Mouse (Mus musculus): ENCODE measurements around the gene Itgb1.

Gene Itgb1

DNA sequence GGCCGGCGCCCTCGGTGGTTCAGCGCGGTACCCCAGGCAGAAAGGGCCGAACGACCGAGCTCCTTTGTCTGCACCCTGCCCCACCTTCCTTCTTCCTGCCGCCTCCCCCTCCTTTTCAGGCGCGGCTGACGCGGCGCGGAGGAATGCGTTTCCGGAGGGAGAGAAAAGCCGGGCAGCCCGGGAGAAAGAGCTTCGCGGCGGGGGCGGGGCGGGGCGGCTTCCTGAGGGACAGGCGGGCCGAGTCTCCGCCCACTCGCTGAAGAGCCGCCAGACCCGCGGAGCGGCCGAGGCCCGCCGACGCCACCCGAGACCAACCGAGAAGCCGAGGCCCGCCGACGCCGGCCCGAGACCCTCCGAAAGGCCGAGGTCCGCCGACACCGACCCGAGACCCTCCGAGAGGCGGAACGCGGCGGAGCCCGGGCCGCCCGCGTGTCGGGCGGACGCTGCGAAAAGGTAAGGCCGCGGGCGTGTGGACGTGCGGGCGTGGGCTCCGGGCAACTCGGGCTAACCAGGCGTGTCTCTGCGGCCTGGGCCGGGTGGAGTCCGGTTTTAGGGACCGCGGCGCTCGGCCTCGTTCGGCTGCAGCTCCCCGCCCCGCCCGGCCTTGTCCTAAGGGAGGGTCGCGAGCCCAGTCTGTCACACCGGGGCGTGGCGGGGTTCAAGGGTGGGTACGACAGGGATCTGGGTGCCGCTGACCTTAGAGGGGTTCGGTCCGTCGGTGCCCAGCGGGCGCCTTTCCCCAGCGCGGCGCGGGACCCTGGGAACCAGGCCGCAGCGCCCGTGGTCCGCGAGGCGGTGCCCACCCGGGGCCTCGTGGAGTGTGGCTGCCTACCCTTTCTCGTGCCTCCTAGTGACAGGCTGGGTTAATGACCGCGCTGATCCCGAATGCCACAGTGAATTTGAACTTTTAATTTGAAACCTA, at the start of gene Itgb1:
TSS of gene Itgb1 (plus strand) at position 148 of the 922 bp plus-strand sequence.
- peak; percentile 100 for DNase-seq

DNA sequence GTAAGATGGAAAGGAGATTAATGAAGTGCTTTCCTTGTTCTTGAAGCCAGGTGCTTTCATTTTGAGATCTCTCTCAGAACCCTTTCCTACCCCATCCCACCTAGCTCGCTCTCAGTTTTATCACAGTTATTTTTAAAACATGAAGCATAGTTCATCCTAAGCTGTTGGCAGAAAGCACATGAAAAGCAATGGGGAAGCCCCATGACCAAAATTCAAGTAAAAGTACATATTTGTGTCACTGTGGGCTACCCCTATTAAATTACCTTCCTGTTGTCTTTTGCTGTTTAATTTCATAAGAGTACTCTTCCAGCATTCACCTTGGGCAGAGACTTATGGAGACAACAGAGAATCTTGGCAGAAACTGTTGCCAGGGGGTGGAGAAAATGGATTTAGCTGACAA, 42.4 kb upstream of the Itgb1 start:
- no peak for DNase-seq

DNA sequence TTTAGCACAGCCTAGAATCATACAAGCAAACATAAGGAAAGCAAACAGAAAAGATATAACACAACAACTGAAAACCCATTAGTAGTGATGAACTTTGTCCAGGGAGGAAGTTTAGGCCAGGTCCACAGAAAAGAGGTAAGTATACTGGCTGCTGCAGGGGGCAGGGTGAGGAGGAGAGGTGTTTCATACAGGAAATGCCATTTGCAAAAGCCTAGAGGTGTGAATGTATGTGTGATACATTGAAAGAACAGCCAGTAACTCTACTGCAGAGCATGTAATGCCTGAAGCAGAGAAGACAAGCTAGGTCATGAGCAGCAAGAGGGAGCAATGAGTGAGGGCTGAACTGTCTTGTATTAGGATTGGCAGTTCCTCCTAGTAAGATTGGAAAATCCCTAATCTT, 40.0 kb upstream of the Itgb1 start:
- DNase-seq, result no peak

DNA sequence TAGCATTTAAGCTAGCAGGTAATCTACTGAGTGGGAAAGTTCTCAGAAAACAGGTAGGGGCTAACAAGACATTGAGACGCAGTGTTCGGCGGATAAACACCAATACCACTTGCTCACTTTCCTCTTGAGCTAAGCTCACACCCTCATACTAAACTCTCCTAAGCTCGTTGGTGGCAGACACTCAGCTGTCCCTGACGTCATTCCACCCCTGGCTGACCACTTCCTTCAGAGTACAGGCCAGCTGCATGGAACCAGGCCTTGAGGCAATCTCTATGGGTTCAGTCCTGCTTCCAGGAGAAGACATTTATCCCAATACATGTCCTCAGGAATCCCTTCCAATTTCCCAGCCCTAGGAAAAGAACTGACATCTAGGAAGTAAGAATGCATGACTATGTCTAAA, 39.0 kb upstream of the Itgb1 start:
- DNase-seq, result no peak

DNA sequence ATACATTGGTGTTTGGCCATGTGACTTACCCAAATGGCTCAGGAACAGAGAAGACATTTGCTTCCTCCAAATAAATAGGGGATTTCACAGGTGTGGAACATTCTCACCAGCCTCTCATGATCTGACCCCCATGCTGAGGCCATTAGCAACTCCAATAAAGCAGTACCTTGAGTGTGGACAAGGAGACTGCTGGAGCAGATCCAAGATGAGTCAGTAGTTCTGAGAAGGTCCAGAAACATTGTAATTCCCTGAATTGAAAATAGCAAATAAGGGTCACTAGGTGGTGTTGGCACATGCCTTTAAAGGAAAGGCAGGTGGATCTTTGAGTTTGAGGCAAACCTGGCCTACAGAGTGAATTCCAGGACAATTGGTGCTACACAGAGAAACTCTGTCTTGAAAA, 37.4 kb upstream of the Itgb1 start:
- DNase-seq, result no peak

DNA sequence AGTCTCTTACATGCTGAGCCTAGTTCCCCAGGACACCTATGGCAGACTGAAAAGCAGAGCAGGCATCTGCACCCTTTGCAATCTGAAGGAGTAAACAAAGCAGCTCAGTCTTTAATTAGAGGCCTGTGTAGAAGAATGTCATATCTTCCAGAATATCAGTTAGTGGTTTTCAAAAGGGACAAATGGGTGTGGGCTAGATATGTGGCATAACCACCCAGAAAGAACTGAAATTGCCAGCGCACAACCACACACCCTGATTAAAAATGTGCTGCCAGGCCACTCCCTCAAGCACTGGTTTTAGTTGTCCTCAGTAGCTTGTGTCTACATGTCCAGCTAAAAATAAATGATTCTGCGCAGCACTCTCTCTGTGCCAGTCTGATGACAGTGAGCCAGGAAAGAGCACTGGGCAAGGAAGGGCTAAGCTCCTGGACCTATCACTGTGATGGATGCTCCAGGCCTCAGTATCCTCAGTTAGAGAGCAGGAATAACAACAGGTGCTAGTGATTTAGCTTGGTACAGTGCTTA, 35.1 kb upstream of the Itgb1 start:
- DNase-seq, result peak; percentile 92

DNA sequence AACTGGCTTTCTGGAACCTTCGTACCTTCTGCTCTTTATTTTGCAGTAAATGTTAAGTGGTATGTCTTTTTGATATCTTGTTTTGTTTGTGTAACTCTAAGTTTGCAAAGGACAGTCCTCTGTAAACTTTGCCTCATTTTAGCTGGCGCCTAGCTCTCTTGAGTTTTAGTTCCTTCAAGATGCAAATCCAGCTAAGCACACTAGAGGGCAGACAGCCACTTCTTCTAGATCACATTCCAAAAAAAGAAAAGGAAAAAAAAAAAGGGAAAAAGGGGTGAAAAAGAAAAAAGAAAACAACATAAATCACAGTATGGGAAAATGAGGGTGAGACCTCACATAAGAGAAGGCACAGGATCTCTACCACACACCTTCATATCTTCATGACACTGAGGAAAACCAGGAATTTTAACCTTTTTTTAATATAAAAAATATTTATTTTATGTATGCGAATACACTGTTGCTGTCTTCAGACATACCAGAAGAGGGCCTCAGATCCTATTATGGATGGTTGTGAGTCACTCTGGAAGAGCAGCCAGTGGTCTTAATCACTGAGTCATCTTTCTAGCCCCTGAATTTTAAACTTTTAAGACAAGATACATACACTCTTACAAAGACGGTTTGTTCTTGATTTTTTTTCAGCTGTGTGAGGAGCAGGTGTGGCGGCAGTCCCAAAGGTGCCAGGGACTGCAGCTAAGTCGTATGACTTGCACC, 32.9 kb upstream of the Itgb1 start:
- no peak for DNase-seq

DNA sequence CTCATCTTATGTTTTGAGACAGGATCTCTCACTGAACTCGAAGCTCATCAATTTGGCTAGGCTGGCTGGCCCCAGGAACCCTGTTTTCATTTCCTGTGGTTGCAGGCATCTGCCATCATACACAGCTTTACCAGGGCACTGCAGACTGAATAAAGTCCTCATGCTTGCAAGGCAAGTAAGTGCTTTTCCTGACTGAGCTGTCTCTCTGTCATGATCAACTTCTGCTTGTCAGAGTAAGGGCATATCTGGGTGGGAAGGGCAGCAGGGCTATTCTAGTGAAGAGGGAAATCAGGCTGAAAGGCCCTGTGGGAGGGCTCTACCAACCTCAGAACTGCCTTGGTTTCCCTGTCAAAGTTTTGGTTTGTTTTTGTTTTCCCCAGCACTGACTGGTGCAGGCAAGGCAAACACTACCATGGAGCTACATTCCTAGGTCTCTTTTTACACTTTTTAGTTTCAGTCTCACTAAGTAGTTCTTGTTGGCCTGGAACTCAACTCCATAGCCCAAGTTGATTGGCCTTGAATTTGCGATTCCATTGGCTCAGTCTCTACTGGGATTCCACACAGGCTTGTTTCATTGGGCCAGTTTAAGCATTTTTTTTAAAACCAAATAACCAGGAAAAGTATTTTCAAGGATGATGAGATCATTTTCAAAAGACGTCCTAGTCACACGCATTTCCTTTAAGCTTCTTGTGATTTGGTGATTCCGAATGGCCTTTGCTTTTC, 31.7 kb upstream of the Itgb1 start:
- peak; percentile 91 for DNase-seq

DNA sequence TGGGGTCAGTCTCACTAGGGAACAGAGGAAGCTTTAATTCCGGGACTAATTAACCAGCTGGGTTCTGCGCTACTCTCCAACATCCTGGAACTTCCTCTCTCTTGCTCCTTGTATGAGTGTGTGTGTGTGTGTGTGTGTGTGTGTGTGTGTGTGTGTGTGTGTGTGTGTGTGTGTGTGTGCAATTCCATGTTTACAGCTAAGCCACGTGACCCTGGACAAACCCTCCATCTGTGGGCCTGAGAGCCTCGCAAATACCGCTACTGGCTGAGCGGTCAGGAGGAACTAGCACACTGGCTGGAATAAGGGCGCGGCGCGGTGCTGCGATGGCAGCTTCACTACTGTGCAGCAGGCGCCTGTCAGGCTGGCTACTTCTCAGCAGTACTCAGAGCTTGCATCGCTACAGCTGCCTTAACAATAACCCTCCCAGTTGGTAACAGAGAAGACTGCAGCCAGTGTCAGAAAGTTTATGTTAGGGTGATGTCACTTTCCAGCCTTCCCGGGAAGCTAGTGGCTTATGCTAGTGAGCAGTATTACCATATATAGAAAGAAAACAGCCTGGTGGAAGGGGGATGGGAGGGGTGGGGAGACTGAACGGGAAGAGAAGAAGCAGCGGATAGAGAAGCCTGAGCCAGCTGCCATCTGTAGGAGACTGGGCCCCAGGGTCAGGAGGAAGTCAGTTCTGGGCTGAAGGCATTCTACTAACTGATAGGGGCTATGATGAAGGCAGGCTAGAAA, 30.9 kb upstream of the Itgb1 start:
- peak; percentile 99 for DNase-seq

DNA sequence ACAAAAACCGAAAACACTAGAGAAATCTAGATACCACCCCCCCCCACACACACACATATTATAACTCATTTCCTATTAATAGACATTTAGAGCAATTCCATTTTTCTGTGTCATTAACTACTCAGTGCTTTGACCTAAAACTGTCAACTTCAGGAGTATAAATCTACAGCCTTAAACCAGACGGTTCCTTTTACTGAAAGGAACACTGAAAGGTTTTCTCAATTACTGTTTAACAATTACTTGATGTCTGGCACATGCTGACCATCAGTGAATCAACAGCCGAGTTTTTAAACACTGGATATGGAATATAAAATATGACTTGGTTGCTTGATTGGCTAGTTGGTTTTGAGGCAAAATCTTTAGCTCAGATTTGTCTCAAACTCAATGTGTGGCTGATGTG, 23.3 kb upstream of the Itgb1 start:
- no peak for DNase-seq

DNA sequence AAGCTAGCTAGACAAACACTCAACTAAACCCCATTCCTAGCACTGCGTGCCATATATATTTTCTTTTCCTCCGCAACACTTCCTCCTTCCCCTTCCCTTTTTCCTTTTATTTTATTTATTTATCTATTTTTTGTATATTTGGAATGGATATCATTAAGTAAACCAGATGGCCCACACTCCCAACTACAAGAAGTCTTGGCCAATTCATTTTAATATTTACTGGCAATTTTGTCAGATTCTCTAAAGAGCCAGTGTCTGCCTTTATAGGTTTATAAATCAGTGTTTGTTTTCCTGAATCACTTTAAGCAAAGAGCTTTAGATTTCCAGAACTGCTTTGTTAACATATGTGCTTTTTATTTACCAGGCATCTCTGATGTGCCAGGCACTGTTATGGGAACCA, 22.8 kb upstream of the Itgb1 start:
- no peak for DNase-seq

DNA sequence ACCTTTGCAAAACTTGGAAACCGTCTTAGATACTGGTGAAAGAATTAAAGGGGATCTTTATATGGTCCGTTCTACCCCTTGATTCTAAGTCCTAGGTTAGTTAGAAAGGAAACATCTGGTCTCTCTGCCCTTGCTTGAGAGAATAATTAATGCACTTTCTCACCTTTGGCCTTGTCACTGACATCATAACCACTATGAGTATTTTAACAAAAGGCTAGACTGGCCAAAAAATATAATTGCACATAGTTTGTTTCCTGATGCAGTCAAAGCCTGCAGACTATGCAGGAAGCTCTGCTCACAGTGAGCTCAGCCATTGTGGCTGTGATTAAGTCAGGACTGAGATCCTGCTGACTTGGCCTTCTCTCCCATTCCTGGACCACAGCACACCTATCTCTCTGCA, 22.3 kb upstream of the Itgb1 start:
- DNase-seq, result peak; percentile 85

DNA sequence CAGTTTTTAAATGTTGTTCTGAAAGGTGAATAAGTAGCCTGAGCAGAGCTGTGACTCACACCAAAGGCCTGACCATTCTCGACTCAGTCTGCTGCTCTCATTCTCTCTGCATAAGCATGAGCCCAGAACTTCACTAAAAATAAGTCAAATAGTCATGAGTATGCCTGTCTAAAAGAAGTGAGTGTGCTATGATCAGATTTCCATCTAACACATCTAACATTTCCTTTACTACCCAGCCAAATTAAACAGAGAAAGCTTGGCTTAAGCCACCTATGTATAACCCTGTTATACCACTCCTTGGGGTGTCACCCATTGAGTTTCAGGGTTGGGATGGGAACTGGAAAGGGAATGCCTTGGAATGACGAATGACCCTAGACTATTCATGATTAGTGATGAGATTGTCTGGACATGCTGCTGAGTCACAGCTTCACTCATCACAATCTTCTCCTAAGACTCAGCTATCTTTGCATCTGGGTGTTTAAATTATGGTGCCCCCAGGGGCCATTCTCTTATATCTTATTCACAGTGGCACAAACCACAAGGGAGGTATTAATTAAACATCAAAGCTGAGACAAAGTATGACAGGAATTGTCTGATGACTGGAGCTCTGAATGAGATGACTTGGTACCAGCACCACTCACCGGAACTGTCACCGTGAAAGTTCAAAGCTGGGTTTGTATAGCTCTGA, 18.7 kb upstream of the Itgb1 start:
- DNase-seq, result peak; percentile 37

DNA sequence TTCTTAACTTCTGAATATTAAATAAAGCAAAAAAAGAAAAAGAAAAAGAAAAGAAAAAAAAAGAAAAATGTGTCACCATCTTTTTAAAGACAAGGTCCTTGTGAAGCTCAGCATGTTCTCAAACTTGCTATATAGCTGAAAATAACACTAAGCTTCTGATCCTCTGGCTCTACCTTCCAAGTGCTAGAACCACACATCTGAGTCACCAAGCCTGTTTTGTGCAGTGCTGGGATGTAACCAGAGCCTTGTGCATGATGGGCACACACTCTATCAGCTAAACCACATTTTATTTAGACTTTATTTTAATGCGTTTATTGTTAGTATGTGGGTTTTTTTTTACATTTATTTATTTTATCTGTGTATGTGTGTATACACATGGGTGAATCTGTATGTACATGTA, 13.6 kb upstream of the Itgb1 start:
- no peak for DNase-seq

DNA sequence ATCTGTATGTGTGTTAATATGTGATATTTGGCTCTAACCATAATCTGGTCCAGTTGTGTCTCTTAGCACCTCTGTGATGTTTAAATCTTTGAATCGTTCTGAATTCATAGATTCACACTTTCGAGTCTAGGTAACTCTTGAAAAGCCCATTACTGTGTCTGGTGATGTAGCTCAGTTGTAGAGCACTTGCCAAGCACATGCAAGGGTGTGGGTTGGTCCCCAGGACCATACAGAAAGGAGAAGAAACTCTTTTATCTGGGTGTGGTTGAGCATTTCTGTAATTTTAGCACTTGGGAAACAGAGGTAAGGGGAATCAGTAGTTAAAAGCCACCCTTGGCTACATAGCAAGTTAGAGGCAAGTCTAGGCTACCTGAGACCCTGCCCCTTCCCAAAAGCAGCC, 13.0 kb upstream of the Itgb1 start:
- DNase-seq, result no peak

DNA sequence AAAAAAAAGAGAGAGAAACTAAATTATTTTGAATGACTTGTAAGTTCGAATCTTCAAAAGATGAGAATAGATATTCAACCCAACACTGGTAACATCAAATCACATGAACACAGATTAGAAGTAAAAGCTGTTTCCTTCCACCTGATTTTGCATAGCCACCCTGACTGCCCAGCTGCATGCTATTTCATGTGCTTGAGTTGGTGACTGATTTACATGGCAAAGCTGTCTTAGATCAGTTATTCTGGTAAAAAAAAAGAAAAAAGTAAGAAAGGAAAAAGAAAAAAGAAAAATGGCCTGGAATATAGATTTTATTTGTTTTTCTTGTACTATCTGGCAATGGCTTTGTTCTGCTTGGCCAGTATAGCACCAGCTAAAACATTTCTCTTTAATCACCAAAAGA, 12.5 kb upstream of the Itgb1 start:
- DNase-seq, result no peak

DNA sequence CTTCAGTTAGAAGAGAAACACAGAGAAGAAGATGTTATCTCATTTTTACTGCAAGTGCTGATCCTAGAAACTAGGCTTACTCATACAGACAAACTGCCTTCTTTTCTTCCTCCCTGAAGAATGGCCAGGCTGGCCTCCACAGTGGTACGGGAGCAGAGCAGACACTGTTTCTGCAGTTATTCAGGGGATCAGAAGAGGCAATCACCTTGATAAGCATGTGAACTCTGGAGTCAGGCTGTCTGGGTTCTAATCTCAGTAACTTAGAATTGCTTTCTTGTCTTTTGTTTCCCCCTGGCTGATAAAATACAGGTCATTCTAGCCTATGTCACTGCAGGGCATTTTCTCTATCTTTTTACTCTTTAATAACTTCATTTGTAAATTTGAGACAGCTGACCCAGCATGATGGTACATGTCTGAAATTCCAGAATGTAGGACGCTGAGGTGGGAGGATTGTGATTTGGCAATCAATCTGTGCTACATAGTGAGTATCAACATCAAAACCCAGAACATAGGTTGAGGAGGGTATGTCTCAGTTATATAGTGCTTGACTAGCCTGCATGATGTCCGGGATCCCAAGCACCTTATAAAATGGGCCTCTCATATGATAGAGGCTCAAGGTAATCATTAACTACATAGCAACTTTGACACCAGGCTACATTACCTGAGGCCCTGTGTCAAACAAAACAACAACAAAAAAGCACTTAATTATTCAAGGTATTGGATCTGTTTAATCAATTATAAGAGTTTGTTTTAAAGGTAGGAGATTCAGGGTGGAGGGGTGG, 9.4 kb upstream of the Itgb1 start:
- no peak for DNase-seq

DNA sequence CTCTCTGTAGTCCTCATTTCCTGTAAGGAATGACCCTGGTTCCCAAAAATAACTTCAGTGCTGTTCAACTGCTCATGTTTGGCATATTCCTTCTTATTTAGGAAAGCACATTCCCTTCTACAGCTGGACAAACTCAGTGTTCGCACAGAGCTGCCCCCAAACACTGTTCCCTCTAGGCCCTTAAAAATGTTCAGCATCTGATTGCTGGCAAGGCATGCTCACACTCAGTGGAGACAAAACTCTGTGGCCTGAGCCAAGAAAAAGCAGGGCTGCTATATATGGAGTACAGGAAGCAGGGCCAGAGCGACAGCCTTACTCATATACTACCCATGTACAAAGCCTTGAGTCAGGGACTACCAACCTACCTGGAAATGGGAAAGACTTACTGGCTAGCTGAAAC, 5.5 kb upstream of the Itgb1 start:
- peak; percentile 99 for DNase-seq

DNA sequence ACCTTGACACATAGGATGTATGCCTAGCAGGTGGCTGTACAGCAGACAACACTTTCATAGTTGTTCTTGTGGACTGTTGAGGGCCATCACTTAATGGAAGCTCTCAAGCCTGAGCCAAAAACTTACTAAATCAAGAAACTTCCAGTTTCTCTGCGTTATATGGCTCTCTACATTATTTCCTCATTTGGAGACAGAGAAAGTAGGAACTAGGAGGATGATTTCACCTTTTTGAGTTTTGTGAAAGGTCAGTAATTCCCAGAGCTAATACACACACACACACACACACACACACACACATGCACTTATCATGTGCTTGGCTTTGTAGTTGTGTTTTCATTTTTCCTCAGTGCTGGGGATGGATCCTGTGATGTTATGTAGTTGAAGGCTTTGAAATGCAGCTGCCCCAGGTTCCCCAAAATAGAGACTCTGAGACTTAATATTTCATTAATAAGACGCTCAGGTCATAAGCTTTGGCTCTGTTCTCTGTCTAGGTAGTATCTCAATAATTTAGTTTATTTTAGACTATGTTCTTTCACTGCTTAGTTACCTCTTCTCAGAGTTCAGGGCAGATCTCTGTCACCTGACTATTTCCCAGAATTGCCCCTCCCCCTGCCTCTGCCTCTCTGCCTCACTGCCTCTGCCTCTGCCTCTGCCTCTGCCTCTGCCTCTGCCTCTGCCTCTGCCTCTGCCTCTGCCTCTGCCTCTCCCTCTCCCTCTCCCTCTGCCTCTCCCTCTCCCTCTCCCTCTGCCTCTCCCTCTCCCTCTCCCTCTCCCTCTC, 4.7 kb upstream of the Itgb1 start:
- no peak for DNase-seq

DNA sequence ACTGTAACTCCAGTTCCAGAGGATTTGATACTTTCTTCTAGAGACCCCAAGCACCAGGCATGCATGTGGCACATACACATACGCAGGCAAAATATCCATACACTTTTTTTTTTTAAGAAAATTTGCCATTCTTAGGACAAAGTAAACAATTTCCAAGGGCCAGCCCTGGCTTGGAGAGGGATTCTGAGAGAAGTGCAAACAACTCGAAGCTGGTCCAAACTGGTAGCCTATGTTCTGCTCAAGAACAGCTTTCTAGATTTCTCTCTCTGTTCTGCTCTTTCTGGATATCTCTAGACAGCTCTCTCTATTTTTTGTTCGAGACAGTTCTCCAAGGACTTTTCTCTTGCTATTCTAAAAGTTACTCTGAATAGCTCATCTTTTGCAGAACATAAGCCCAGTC, 3.5 kb upstream of the Itgb1 start:
- DNase-seq, result no peak

Data from heart, adult 11 months (tissue).